Mouse (Mus musculus): Measurements from ENCODE around the gene Ube2c. TPM values are rescaled to one million over a fixed set of nuclear protein-coding genes. Genes with fewer than 3 reads are reported as not detected.

Gene Ube2c
- polyA plus RNA-seq, 1 experiment from 2014 or later: 21.1 TPM

- Histone ChIP-seq H3K36me3 (ENCODE audit: insufficient read depth, low read length) (no peaks in the 10 kb centered on the region), H3K4me1 (ENCODE audit: insufficient read depth, low read depth, low read length) (peaks cover 4% of the 10 kb centered on the region; the same call in 1 of the 2 replicates), H3K9ac (replicated peaks; ENCODE audit: low read depth) (peak overlapping the region; percentile 56), H3K9me3 (ENCODE audit: low read length) (no peaks in the 10 kb centered on the region), H3K4me3 (ENCODE audit: low read depth, low read length) (peak overlapping the region; percentile 79), H3K27ac (ENCODE audit: low read length) (peak overlapping the region; percentile 78), H3K27me3 (replicated peaks; ENCODE audit: insufficient read depth, low read length) (no peaks in the 10 kb centered on the region), H3K4me2 (replicated peaks; ENCODE audit: low read depth, low read length) (peak overlapping the region; percentile 58)
- TF ChIP-seq EP300 (IDR thresholded peaks at IDR 0.05) (no peak), CTCF (IDR thresholded peaks at IDR 0.05) (no peak)
- ATAC-seq (peak; percentile 61), DNase-seq (ENCODE audit: low spot score) (no peak)
- WGBS: 2% methylated on average over 21 of the region's 21 CpGs
Observed at GRCm38 (mm10) chr2:164805332-164805718, 35.6 kb downstream of the Ube2c start.

DNA sequence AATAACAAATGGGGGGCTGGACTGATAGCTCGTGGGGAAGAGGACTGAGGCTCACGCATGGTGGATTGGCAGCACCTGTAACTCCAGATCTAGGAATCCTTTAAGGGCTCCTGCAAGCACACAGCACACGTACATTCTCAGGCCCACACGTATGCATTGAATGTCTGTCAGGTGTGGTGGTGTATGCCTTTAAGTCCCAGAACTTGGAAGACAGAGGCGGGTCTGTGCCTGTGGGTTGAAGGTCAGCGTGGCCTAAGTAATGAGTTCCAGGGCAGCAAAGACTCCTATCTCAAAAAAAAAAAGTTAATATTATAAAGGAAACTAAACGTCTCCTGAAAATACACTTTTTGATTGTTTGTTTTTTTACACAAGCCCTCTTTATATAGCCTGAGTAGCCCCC is 36.9 kb downstream of the Ube2c start:
- no peaks in the 10 kb centered on the region for H3K9me3 ChIP-seq (ENCODE audit: low read length)
- ATAC-seq: no peak
- H3K4me2 ChIP-seq (replicated peaks; ENCODE audit: low read depth, low read length): no peak overlapping the region
- H3K4me3 ChIP-seq (ENCODE audit: low read depth, low read length): no peak overlapping the region
- TF ChIP-seq CTCF (IDR thresholded peaks at IDR 0.05) (no peak), EP300 (IDR thresholded peaks at IDR 0.05) (no peak)
- DNase-seq (ENCODE audit: low spot score): no peak
- peaks cover 4% of the 10 kb centered on the region; the same call in 1 of the 2 replicates for H3K4me1 ChIP-seq (ENCODE audit: insufficient read depth, low read depth, low read length)
- no peak overlapping the region for H3K27ac ChIP-seq (ENCODE audit: low read length)
- H3K9ac ChIP-seq (replicated peaks; ENCODE audit: low read depth): no peak overlapping the region
- H3K27me3 ChIP-seq (replicated peaks; ENCODE audit: insufficient read depth, low read length): no peaks in the 10 kb centered on the region
- H3K36me3 ChIP-seq (ENCODE audit: insufficient read depth, low read length): no peaks in the 10 kb centered on the region
- WGBS: 68% methylated on average over 7 of the region's 7 CpGs

DNA sequence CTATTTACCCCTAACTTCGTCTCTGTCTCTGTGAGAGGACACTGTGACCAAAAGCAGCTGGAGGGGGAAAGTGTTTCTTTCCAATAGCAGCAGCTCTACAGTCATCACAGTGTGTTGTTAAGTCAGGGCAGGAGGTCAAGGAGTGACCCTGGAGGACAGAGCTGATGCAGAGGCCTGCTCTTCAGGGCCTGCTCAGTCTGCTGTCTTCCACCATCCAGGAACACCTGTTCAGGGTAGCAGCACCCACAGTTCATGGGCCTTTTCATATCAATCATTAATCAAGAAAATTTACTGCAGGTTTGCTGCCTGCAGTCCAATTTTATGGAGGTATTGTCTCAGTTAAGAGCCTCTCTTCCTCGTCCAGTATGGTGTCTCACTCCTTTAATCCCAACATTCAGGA is 43.9 kb downstream of the Ube2c start:
- H3K4me1 ChIP-seq (ENCODE audit: insufficient read depth, low read depth, low read length): no peaks in the 10 kb centered on the region
- no peak overlapping the region for H3K9ac ChIP-seq (replicated peaks; ENCODE audit: low read depth)
- no peaks in the 10 kb centered on the region for H3K9me3 ChIP-seq (ENCODE audit: low read length)
- no peak overlapping the region for H3K27ac ChIP-seq (ENCODE audit: low read length)
- 48% methylated on average over 2 of the region's 2 CpGs for WGBS
- no peak overlapping the region for H3K4me3 ChIP-seq (ENCODE audit: low read depth, low read length)
- H3K4me2 ChIP-seq (replicated peaks; ENCODE audit: low read depth, low read length): no peak overlapping the region
- DNase-seq (ENCODE audit: low spot score): no peak
- no peak for TF ChIP-seq EP300 (IDR thresholded peaks at IDR 0.05)
- no peak for TF ChIP-seq CTCF (IDR thresholded peaks at IDR 0.05)
- ATAC-seq: no peak
- H3K36me3 ChIP-seq (ENCODE audit: insufficient read depth, low read length): no peaks in the 10 kb centered on the region
- H3K27me3 ChIP-seq (replicated peaks; ENCODE audit: insufficient read depth, low read length): no peaks in the 10 kb centered on the region

GRCm38 (mm10) chr2:164815348-164815747 is 45.6 kb downstream of the Ube2c start:
- Histone ChIP-seq H3K9me3 (ENCODE audit: low read length) (no peaks in the 10 kb centered on the region), H3K27ac (ENCODE audit: low read length) (no peak overlapping the region), H3K27me3 (replicated peaks; ENCODE audit: insufficient read depth, low read length) (no peaks in the 10 kb centered on the region), H3K4me1 (ENCODE audit: insufficient read depth, low read depth, low read length) (no peaks in the 10 kb centered on the region), H3K36me3 (ENCODE audit: insufficient read depth, low read length) (no peaks in the 10 kb centered on the region), H3K9ac (replicated peaks; ENCODE audit: low read depth) (no peak overlapping the region), H3K4me2 (replicated peaks; ENCODE audit: low read depth, low read length) (no peak overlapping the region), H3K4me3 (ENCODE audit: low read depth, low read length) (no peak overlapping the region)
- WGBS: 83% methylated on average over 5 of the region's 5 CpGs
- DNase-seq (ENCODE audit: low spot score) (no peak), ATAC-seq (no peak)
- TF ChIP-seq CTCF (IDR thresholded peaks at IDR 0.05) (no peak), EP300 (IDR thresholded peaks at IDR 0.05) (no peak)

DNA sequence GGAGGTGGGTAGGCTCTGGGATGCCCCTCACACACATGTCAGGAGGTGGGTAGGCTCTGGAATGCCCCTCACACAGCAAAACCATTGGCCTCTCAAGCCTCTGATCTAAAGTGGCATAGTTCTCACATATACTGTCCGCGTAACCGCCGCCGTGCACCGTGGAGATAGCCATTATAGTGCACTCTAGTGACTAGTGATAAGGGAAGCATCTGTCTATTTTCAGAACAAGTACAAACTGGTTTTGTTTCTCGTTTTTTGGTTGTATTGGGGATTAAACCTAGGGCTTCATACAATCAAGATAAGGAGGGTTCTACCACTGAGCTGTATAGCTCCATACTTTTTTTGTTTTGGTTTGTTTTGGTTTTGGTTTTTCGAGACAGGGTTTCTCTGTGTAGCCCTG is 46.1 kb downstream of the Ube2c start:
- Histone ChIP-seq H3K4me2 (replicated peaks; ENCODE audit: low read depth, low read length) (no peak overlapping the region), H3K9ac (replicated peaks; ENCODE audit: low read depth) (no peak overlapping the region), H3K36me3 (ENCODE audit: insufficient read depth, low read length) (no peaks in the 10 kb centered on the region), H3K4me1 (ENCODE audit: insufficient read depth, low read depth, low read length) (no peaks in the 10 kb centered on the region), H3K27ac (ENCODE audit: low read length) (no peak overlapping the region), H3K4me3 (ENCODE audit: low read depth, low read length) (no peak overlapping the region), H3K9me3 (ENCODE audit: low read length) (no peaks in the 10 kb centered on the region), H3K27me3 (replicated peaks; ENCODE audit: insufficient read depth, low read length) (no peaks in the 10 kb centered on the region)
- DNase-seq (ENCODE audit: low spot score) (no peak), ATAC-seq (no peak)
- 90% methylated on average over 8 of the region's 8 CpGs for WGBS
- TF ChIP-seq EP300 (IDR thresholded peaks at IDR 0.05) (no peak), CTCF (IDR thresholded peaks at IDR 0.05) (no peak)

DNA sequence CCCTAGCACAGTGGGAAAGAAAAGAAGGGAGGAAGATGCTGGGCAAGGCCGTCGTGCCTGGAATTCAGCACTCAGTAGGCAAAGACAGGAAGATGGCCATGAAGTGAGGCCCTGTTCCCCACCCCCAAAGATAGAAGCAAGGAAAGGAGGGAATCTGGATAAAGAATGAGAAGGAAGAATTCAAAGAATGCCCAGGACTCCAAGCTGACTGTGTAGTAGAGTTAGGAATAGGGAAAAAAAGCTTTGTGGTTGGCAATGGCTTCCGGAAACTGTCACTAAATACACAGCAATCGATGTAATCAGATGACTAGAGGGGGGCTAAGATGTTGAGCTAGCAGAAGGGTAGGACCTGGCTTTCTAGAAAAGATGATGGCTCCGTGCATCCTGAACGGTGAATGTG is 47.5 kb downstream of the Ube2c start:
- no peak for DNase-seq (ENCODE audit: low spot score)
- Histone ChIP-seq H3K9ac (replicated peaks; ENCODE audit: low read depth) (no peak overlapping the region), H3K27ac (ENCODE audit: low read length) (no peak overlapping the region)

DNA sequence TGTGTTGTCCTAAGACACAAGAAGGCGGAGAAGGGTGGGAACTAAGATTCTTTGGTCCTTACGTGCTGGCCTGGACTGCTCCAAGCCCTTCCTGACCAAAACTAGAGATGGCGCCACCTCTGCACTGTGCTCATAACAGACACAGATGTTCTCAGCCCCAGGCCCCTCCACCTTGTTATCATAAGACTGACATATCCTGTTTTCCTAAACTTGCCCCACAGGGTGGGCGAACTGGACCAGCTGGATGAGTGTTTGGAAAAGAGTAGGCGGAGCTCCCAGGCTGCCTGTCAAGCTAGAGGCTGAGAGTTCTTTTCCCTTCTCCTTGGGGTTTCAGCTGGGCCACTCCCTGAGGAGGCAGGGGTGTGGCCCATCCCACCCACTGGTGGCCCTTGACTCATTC is 48.0 kb downstream of the Ube2c start:
- Histone ChIP-seq H3K9ac (replicated peaks; ENCODE audit: low read depth) (no peak overlapping the region), H3K9me3 (ENCODE audit: low read length) (no peaks in the 10 kb centered on the region), H3K27ac (ENCODE audit: low read length) (no peak overlapping the region), H3K36me3 (ENCODE audit: insufficient read depth, low read length) (no peaks in the 10 kb centered on the region), H3K27me3 (replicated peaks; ENCODE audit: insufficient read depth, low read length) (no peaks in the 10 kb centered on the region), H3K4me1 (ENCODE audit: insufficient read depth, low read depth, low read length) (no peaks in the 10 kb centered on the region), H3K4me3 (ENCODE audit: low read depth, low read length) (no peak overlapping the region), H3K4me2 (replicated peaks; ENCODE audit: low read depth, low read length) (no peak overlapping the region)
- 31% methylated on average over 5 of the region's 5 CpGs for WGBS
- peak; percentile 69 for ATAC-seq
- DNase-seq (ENCODE audit: low spot score): peak; percentile 32
- TF ChIP-seq EP300 (IDR thresholded peaks at IDR 0.05) (no peak), CTCF (IDR thresholded peaks at IDR 0.05) (no peak)

More for the DNA sequence above, 47.5 kb downstream of the Ube2c start:
- Histone ChIP-seq H3K4me2 (replicated peaks; ENCODE audit: low read depth, low read length) (no peak overlapping the region), H3K4me1 (ENCODE audit: insufficient read depth, low read depth, low read length) (no peaks in the 10 kb centered on the region), H3K4me3 (ENCODE audit: low read depth, low read length) (no peak overlapping the region), H3K27me3 (replicated peaks; ENCODE audit: insufficient read depth, low read length) (no peaks in the 10 kb centered on the region), H3K36me3 (ENCODE audit: insufficient read depth, low read length) (no peaks in the 10 kb centered on the region), H3K9me3 (ENCODE audit: low read length) (no peaks in the 10 kb centered on the region)
- WGBS: 49% methylated on average over 6 of the region's 6 CpGs
- ATAC-seq: no peak
- no peak for TF ChIP-seq EP300 (IDR thresholded peaks at IDR 0.05)
- no peak for TF ChIP-seq CTCF (IDR thresholded peaks at IDR 0.05)

Measured in lung, postnatal 0 days (tissue).